Mouse (Mus musculus): ENCODE data around the gene Bcl11a.

DNA sequence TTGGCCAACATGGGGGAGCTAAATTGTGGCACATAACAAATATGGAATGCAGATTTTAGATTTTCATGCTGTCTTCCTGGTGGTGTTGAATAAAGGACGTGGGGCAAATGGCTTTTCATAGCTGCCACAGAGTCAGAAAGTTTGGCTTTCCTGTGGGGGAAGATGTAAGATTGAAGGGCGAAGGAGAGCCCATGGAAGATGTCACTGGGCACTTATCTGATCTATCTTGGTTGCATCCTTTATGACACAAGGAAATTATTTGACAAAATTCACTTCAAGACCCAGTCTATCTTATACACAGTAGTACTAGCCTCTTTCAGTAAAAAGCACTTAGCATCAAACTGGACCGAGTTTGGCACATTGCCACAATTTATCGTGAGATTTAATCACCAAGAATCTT is 12.6 kb downstream of the Bcl11a start:
- TF ChIP-seq GATA1 (IDR thresholded peaks at IDR 0.05; ENCODE audit: low read length) (no peak), TAL1 (IDR thresholded peaks at IDR 0.05; ENCODE audit: low read length) (no peak)

All from erythroblast, embryonic 14.5 days (primary cell).